Mouse (Mus musculus) heart, embryonic 10.5 days (tissue): ENCODE results near the gene Lipt2. TPM values are rescaled to one million over a fixed set of nuclear protein-coding genes. Genes with fewer than 3 reads are reported as not detected.

Experiments used
- polyA plus RNA-seq: library from polyadenylated mRNA; unstranded; fragments of >200 nt; fragmentation: Nextera tagmentation; extraction: Ambion mirVana; gene quantifications from 2 replicates; pipeline ENCODE4 v1.2.1, GENCODE M21; 2016

Lipt2 gene
- polyA plus RNA-seq, 1 experiment from 2014 or later, result 20.9 TPM

Other genes starting within 250 kb of the Lipt2 start
- 3.1 and 4.3 TPM in 2 replicates for gene Rnf169, start 178.8 kb upstream of the Lipt2 start, polyA plus RNA-seq
- gene Chrdl2, start 153.1 kb upstream of the Lipt2 start, polyA plus RNA-seq, result 0.65 TPM in 1 of 2 replicates, not detected in the other
- 51.3 and 69.9 TPM in 2 replicates for gene Pold3, start 37.7 kb upstream of the Lipt2 start, polyA plus RNA-seq
- 4.2 and 5.9 TPM in 2 replicates for gene Kcne3, start 17.2 kb downstream of the Lipt2 start, polyA plus RNA-seq
- 0.94 and 1.4 TPM in 2 replicates for gene Pgm2l1, start 68.1 kb downstream of the Lipt2 start, polyA plus RNA-seq
- gene P4ha3, start 126.2 kb downstream of the Lipt2 start, polyA plus RNA-seq, result 6.5 and 7.4 TPM in 2 replicates
- 20.1 and 22.9 TPM in 2 replicates for gene C2cd3, start 213.0 kb downstream of the Lipt2 start, polyA plus RNA-seq
- 68.2 and 74.8 TPM in 2 replicates for gene Ppme1, start 213.0 kb downstream of the Lipt2 start, polyA plus RNA-seq